Mouse (Mus musculus): ENCODE data around the gene Rnf141. TPM values are rescaled to one million over a fixed set of nuclear protein-coding genes. Genes with fewer than 3 reads are reported as not detected.

Rnf141 gene
- polyA plus RNA-seq, 1 experiment from 2014 or later = 20.1 TPM

- Histone ChIP-seq H3K4me3 (replicated peaks; ENCODE audit: low read depth, low read length) (no peak overlapping the region), H3K9ac (ENCODE audit: low read depth, low read length) (no peak overlapping the region), H3K27ac (no peak overlapping the region), H3K4me2 (ENCODE audit: low read length) (no peak overlapping the region), H3K36me3 (ENCODE audit: insufficient read depth, low read length) (peaks cover 13% of the 10 kb centered on the region; the same call in 1 of the 2 replicates), H3K4me1 (replicated peaks; ENCODE audit: insufficient read depth, low read length) (0 out of 2 replicates have a peak, but pooled peaks cover 3% of the 10 kb centered on the region), H3K9me3 (replicated peaks; ENCODE audit: low read length) (no peaks in the 10 kb centered on the region), H3K27me3 (ENCODE audit: insufficient read depth, low read length) (no peaks in the 10 kb centered on the region)
- TF ChIP-seq CTCF (IDR thresholded peaks at IDR 0.05; ENCODE audit: low read depth) = no peak
- DNase-seq (ENCODE audit: low spot score) (no peak), ATAC-seq (replicated peaks; ENCODE audit: low FRiP score, low read depth) (no peak)
- WGBS = 44% methylated on average over 8 of the region's 8 CpGs
Observed at GRCm38 (mm10) chr7:110823076-110823475, 21.2 kb downstream of the Rnf141 start.

DNA sequence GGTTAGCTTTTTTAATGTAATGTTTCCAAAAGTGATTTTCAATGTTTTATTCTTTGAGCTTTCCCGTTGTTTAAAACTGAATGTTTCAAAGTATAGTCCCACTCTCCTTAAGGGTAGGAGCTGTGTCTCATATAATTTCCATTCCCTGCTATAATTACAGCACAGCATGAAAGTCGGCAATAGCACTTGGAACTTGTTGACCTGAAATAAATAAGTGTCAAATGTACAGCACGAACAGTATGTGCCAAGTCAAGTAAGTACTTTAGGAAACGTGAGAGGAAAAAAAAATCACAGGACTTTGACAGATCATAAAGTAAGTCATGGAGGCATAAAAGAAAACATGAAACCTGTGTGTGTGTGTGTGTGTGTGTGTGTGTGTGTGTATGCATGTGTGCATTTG is 22.2 kb downstream of the Rnf141 start:
- TF ChIP-seq CTCF (IDR thresholded peaks at IDR 0.05; ENCODE audit: low read depth) = no peak
- Histone ChIP-seq H3K27me3 (ENCODE audit: insufficient read depth, low read length) (no peaks in the 10 kb centered on the region), H3K9ac (ENCODE audit: low read depth, low read length) (no peak overlapping the region), H3K4me2 (ENCODE audit: low read length) (no peak overlapping the region), H3K27ac (no peak overlapping the region), H3K4me1 (replicated peaks; ENCODE audit: insufficient read depth, low read length) (0 out of 2 replicates have a peak, but pooled peaks cover 3% of the 10 kb centered on the region), H3K9me3 (replicated peaks; ENCODE audit: low read length) (no peaks in the 10 kb centered on the region), H3K4me3 (replicated peaks; ENCODE audit: low read depth, low read length) (no peak overlapping the region), H3K36me3 (ENCODE audit: insufficient read depth, low read length) (peaks cover 13% of the 10 kb centered on the region; the same call in 1 of the 2 replicates)
- ATAC-seq (replicated peaks; ENCODE audit: low FRiP score, low read depth) (no peak), DNase-seq (ENCODE audit: low spot score) (no peak)
- WGBS = 31% methylated on average over 4 of the region's 4 CpGs

- H3K27ac ChIP-seq = peak overlapping the region; percentile 60; the same call in 1 of the 2 replicates
- 0 out of 2 replicates have a peak, but pooled peaks cover 3% of the 10 kb centered on the region for H3K4me1 ChIP-seq (replicated peaks; ENCODE audit: insufficient read depth, low read length)
- no peak overlapping the region for H3K4me2 ChIP-seq (ENCODE audit: low read length)
- no peak overlapping the region for H3K9ac ChIP-seq (ENCODE audit: low read depth, low read length)
- H3K27me3 ChIP-seq (ENCODE audit: insufficient read depth, low read length) = no peaks in the 10 kb centered on the region
- peak; percentile 65 for DNase-seq (ENCODE audit: low spot score)
- H3K9me3 ChIP-seq (replicated peaks; ENCODE audit: low read length) = no peaks in the 10 kb centered on the region
- ATAC-seq (replicated peaks; ENCODE audit: low FRiP score, low read depth) = no peak
- 24% methylated on average over 3 of the region's 3 CpGs for WGBS
- no peak for TF ChIP-seq CTCF (IDR thresholded peaks at IDR 0.05; ENCODE audit: low read depth)
- peaks cover 13% of the 10 kb centered on the region; the same call in 1 of the 2 replicates for H3K36me3 ChIP-seq (ENCODE audit: insufficient read depth, low read length)
- no peak overlapping the region for H3K4me3 ChIP-seq (replicated peaks; ENCODE audit: low read depth, low read length)
Observed at GRCm38 (mm10) chr7:110821653-110822052, 22.6 kb downstream of the Rnf141 start.

DNA sequence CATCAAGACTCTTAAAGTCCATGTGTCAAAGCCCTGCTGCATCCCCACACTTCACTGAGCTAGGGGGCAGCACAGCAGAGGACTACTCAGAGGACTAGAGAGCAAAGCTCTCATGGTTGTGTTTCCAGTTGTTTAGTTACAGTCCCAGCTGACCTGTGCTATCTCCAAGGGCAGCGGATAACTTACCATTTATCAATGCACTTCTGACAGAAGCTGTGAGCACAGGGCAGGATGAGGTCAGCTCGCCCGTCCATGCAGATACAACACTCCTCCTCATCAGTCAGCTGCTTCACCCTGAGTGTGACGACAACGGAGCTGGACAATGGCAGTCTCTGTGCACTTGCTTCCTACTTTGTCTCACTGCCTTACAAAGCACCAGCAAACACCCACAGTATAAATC is 23.2 kb downstream of the Rnf141 start:
- 27% methylated on average over 5 of the region's 5 CpGs for WGBS
- TF ChIP-seq CTCF (IDR thresholded peaks at IDR 0.05; ENCODE audit: low read depth) = peak; percentile 56
- no peaks in the 10 kb centered on the region for H3K27me3 ChIP-seq (ENCODE audit: insufficient read depth, low read length)
- no peak overlapping the region for H3K4me3 ChIP-seq (replicated peaks; ENCODE audit: low read depth, low read length)
- no peak for ATAC-seq (replicated peaks; ENCODE audit: low FRiP score, low read depth)
- H3K9ac ChIP-seq (ENCODE audit: low read depth, low read length) = no peak overlapping the region
- no peaks in the 10 kb centered on the region for H3K9me3 ChIP-seq (replicated peaks; ENCODE audit: low read length)
- 0 out of 2 replicates have a peak, but pooled peaks cover 3% of the 10 kb centered on the region for H3K4me1 ChIP-seq (replicated peaks; ENCODE audit: insufficient read depth, low read length)
- H3K4me2 ChIP-seq (ENCODE audit: low read length) = no peak overlapping the region
- peaks cover 13% of the 10 kb centered on the region; the same call in 1 of the 2 replicates for H3K36me3 ChIP-seq (ENCODE audit: insufficient read depth, low read length)
- no peak overlapping the region for H3K27ac ChIP-seq
- peak; percentile 68 for DNase-seq (ENCODE audit: low spot score)

DNA sequence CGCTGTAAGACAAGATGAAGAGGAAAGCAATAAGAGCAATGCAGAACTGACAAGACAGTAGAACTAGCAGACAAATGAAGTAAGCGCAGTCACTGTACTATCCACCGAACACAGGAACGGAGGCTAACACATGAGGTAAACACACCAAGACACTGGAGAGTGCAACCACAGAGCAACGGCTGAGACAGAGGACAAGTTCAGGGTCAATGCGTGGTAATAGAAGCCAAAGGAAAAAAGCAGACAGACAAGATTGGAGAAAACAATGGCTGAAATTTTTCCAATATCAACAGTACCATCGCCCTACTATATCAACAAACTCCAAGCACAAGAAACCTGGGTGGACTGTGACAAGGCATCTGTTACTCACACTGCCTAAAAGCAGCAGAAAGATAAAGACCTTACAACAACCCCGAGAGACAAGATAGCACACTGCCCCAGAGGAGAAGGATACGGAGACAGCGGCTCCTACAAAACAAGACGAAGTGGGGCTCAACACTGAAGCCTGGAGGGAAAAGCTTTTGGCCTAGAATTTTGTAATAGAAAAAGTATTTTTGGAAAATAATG is 25.4 kb downstream of the Rnf141 start:
- Histone ChIP-seq H3K9me3 (replicated peaks; ENCODE audit: low read length) (no peaks in the 10 kb centered on the region), H3K27me3 (ENCODE audit: insufficient read depth, low read length) (no peaks in the 10 kb centered on the region), H3K4me1 (replicated peaks; ENCODE audit: insufficient read depth, low read length) (0 out of 2 replicates have a peak, but pooled peaks cover 3% of the 10 kb centered on the region), H3K36me3 (ENCODE audit: insufficient read depth, low read length) (0 out of 2 replicates have a peak, but pooled peaks cover 6% of the 10 kb centered on the region), H3K4me3 (replicated peaks; ENCODE audit: low read depth, low read length) (no peak overlapping the region), H3K9ac (ENCODE audit: low read depth, low read length) (no peak overlapping the region), H3K27ac (no peak overlapping the region), H3K4me2 (ENCODE audit: low read length) (no peak overlapping the region)
- TF ChIP-seq CTCF (IDR thresholded peaks at IDR 0.05; ENCODE audit: low read depth) = no peak
- DNase-seq (ENCODE audit: low spot score) (no peak), ATAC-seq (replicated peaks; ENCODE audit: low FRiP score, low read depth) (no peak)
- WGBS = 76% methylated on average over 11 of the region's 11 CpGs

DNA sequence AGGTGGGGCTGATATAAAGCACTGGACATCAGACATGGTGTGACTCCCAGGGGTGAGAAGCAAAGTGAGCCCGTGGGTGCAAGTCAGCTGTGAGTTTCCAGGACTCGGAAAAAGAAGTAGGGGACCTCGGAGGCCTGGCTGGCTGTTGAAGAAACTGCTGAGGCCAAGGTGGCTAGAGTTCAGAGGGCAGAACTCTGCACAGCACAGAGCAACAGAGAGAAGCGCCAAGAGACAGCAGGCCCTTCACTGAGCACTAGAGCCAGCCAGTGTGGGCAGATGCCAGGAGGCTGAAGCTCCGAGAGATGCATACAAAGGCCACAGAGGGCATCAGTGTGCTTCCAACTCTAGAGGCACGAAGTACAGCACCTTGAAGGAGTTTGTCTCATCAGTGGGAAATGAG is 26.1 kb downstream of the Rnf141 start:
- no peak for ATAC-seq (replicated peaks; ENCODE audit: low FRiP score, low read depth)
- no peak for DNase-seq (ENCODE audit: low spot score)
- H3K4me1 ChIP-seq (replicated peaks; ENCODE audit: insufficient read depth, low read length) = 0 out of 2 replicates have a peak, but pooled peaks cover 3% of the 10 kb centered on the region
- H3K9me3 ChIP-seq (replicated peaks; ENCODE audit: low read length) = no peaks in the 10 kb centered on the region
- WGBS = 65% methylated on average over 6 of the region's 6 CpGs
- H3K36me3 ChIP-seq (ENCODE audit: insufficient read depth, low read length) = 0 out of 2 replicates have a peak, but pooled peaks cover 6% of the 10 kb centered on the region
- H3K27ac ChIP-seq = no peak overlapping the region
- TF ChIP-seq CTCF (IDR thresholded peaks at IDR 0.05; ENCODE audit: low read depth) = no peak
- no peak overlapping the region for H3K9ac ChIP-seq (ENCODE audit: low read depth, low read length)
- H3K27me3 ChIP-seq (ENCODE audit: insufficient read depth, low read length) = no peaks in the 10 kb centered on the region
- no peak overlapping the region for H3K4me3 ChIP-seq (replicated peaks; ENCODE audit: low read depth, low read length)
- no peak overlapping the region for H3K4me2 ChIP-seq (ENCODE audit: low read length)

Measured in kidney, postnatal 0 days (tissue).